Mouse (Mus musculus) ES-CJ7 (cell line): ENCODE data around the gene Nsun7.

Experiments used
- DNase-seq: peaks from one replicate; pipeline ENCODE4 v3.0.0; 2011; ENCODE audit warnings: low read depth, low spot score

Gene Nsun7

GRCm38 (mm10) chr5:66337025-66337968 is 77.6 kb downstream of the Nsun7 start:
- DNase-seq: peak; percentile 54

GRCm38 (mm10) chr5:66337969-66338345 is 78.3 kb downstream of the Nsun7 start:
- no peak for DNase-seq

GRCm38 (mm10) chr5:66338583-66338982 is 78.9 kb downstream of the Nsun7 start:
- DNase-seq: peak; percentile 75

GRCm38 (mm10) chr5:66340356-66341102 is 80.8 kb downstream of the Nsun7 start:
- DNase-seq: no peak

- DNase-seq: peak; percentile 40
These were observed 82.2 kb downstream of the Nsun7 start for GRCm38 (mm10) chr5:66341848-66342247.

- DNase-seq: peak; percentile 90
These were observed 82.6 kb downstream of the Nsun7 start for GRCm38 (mm10) chr5:66342285-66342684.

- DNase-seq: no peak
These were observed 84.5 kb downstream of the Nsun7 start for GRCm38 (mm10) chr5:66344182-66344581.

- DNase-seq: peak; percentile 44
These were observed 85.4 kb downstream of the Nsun7 start for GRCm38 (mm10) chr5:66345140-66345539.

GRCm38 (mm10) chr5:66346756-66347155 is 87.1 kb downstream of the Nsun7 start:
- no peak for DNase-seq
